Mouse (Mus musculus): ENCODE data around the gene Efna2.
A peak's percentile ranks its signal among the peaks of the same experiment; 100 is the strongest.

The Efna2 gene

GRCm38 (mm10) chr10:80179068-80180051 lies at the start of gene Efna2:
TSS of gene Efna2 (plus strand) at chr10:80179482.
- DNase-seq (ENCODE audit: low read depth), result no peak

GRCm38 (mm10) chr10:80129846-80130245 lies 49.4 kb upstream of the Efna2 start:
- no peak for DNase-seq (ENCODE audit: low read depth)

GRCm38 (mm10) chr10:80130403-80131031 lies 48.8 kb upstream of the Efna2 start:
- DNase-seq (ENCODE audit: low read depth), result no peak

- no peak for DNase-seq (ENCODE audit: low read depth)
Observed at GRCm38 (mm10) chr10:80131316-80131951, 47.8 kb upstream of the Efna2 start.

- no peak for DNase-seq (ENCODE audit: low read depth)
Observed at GRCm38 (mm10) chr10:80131952-80132350, 47.3 kb upstream of the Efna2 start.

GRCm38 (mm10) chr10:80133226-80133849 lies 45.9 kb upstream of the Efna2 start:
- no peak for DNase-seq (ENCODE audit: low read depth)

- no peak for DNase-seq (ENCODE audit: low read depth)
Observed at GRCm38 (mm10) chr10:80134421-80134820, 44.9 kb upstream of the Efna2 start.

- no peak for DNase-seq (ENCODE audit: low read depth)
Observed at GRCm38 (mm10) chr10:80135161-80135560, 44.1 kb upstream of the Efna2 start.

- DNase-seq (ENCODE audit: low read depth), result no peak
Observed at GRCm38 (mm10) chr10:80135641-80136040, 43.6 kb upstream of the Efna2 start.

- no peak for DNase-seq (ENCODE audit: low read depth)
Observed at GRCm38 (mm10) chr10:80136179-80136951, 42.9 kb upstream of the Efna2 start.

GRCm38 (mm10) chr10:80136952-80137625 lies 42.2 kb upstream of the Efna2 start:
- no peak for DNase-seq (ENCODE audit: low read depth)

- DNase-seq (ENCODE audit: low read depth), result no peak
Observed at GRCm38 (mm10) chr10:80137626-80138552, 41.4 kb upstream of the Efna2 start.

GRCm38 (mm10) chr10:80138553-80139438 lies 40.5 kb upstream of the Efna2 start, which contains the start of gene Atp5d:
TSS of gene Atp5d (plus strand) at chr10:80138632.
- no peak for DNase-seq (ENCODE audit: low read depth)

- DNase-seq (ENCODE audit: low read depth), result no peak
Observed at GRCm38 (mm10) chr10:80139439-80139775, 39.9 kb upstream of the Efna2 start.

- no peak for DNase-seq (ENCODE audit: low read depth)
Observed at GRCm38 (mm10) chr10:80139975-80140665, 39.2 kb upstream of the Efna2 start.

- DNase-seq (ENCODE audit: low read depth), result no peak
Observed at GRCm38 (mm10) chr10:80140666-80141035, 38.6 kb upstream of the Efna2 start, which contains the start of gene Cbarp. TSS of gene Cbarp (minus strand) at chr10:80140835.

GRCm38 (mm10) chr10:80141243-80141642 lies 38.0 kb upstream of the Efna2 start:
- peak; percentile 92 for DNase-seq (ENCODE audit: low read depth)
